Mouse (Mus musculus) frontal cortex, adult 2 months (tissue): ENCODE results near the gene Pon1. TPM values are rescaled to one million over a fixed set of nuclear protein-coding genes. Genes with fewer than 3 reads are reported as not detected.
"Not testable (repeated sequence)": the region's sequence is repeated elsewhere in the genome, so short reads cannot be mapped to it uniquely, and the experiment has no call there.

Source experiments
- DNase-seq, 2 experiments: peaks; one replicate each; pipeline ENCODE4 v3.0.0; 2022; ENCODE audit warnings: low spot score in 1 of 2; ENCODE audit errors: extremely low spot score in 1 of 2
- polyA plus RNA-seq: library from polyadenylated mRNA; depleted of rRNA; stranded (reverse); fragments of >200 nt; gene quantifications from 2 replicates; pipeline ENCODE4 v1.2.3, GENCODE M21; 2012; rRNA removed

Pon1 gene
- 0.71 TPM in 1 of 2 replicates, not detected in the other for polyA plus RNA-seq

DNA sequence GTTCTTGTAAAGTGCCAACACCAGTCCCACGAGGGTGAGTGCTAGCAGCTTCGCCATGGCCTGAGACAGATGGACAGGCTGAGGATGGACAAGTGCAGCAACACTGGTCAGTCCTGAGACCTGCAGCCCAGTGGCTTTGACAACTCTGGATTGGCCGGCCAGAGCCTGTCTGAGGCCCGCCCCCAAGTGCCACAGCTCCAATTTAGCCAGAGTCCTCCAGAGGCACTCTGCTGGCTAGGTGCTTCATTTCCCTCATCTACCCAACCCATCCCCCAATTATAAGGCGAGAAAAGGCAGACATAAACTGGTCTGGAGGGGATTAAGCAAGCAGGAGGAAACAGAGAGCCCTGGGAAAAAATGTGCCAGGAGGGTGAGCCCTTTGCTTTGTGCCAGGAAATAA, at the start of gene Pon1:
TSS of gene Pon1 (minus strand) at position 254 of the 400 bp plus-strand sequence.
- no peak for DNase-seq

DNA sequence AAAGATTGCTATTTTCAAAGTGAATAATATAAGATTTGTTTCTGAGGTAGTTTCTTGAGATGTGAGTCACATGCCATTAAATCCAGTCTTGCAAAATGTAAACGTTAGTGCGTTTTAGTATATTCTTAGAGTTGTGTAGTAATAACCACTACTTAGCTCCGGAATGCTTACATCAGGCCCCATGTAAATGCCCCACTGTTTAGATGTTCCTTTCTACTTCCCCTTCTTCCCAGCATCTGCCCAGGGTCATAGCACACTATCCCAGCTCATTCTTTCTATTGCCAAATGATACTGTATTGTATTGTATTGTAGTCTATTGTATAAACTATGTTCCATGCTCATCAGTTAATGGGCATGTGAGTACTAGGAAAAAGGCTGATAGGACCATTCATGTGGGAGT, 45.1 kb upstream of the Pon1 start:
- no peak for DNase-seq

DNA sequence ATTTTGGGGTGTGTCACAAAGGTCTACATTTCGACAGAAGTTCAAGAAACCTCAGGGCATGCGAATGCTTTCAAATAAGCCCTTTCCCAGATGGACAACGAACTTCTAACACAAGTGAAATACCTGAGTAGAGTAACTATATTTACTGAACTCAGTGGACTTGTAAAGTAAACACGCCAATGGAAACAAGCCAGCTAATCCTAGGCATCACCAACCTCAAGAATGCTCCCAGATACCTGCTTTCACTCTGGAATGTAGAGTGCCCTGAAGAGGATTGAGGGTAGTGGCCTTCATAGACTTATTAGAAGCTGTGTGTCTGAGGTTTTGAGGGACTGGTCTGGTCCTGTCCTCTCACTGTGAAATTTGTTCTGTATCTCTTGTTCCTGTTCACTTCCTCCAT, 43.8 kb upstream of the Pon1 start:
- DNase-seq, result no peak

DNA sequence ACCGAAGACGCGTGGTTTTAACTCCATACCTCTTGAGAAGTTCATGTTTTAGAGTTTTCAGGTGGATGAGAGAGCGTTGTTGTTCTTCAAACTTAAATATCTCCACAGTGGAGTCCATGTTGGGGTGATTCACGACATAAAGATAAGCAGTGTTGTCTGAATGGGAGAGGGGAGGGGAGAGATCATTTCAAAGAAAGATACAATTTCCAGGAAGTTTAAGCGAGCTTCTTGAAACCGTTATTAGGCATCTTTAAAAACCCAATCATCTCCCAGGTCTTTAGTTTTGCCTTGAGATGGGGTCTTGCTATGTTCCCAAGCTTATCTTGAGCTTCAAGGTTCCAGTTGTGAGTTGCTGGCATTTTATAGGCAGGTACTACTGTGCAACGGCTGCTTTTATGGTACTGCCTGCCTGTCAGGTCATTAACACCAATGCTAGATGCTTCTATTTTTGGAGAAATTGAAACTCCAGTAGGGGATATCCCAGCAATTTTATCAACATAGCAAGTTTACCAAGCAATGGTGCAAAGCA, 43.2 kb upstream of the Pon1 start:
- no peak for DNase-seq

DNA sequence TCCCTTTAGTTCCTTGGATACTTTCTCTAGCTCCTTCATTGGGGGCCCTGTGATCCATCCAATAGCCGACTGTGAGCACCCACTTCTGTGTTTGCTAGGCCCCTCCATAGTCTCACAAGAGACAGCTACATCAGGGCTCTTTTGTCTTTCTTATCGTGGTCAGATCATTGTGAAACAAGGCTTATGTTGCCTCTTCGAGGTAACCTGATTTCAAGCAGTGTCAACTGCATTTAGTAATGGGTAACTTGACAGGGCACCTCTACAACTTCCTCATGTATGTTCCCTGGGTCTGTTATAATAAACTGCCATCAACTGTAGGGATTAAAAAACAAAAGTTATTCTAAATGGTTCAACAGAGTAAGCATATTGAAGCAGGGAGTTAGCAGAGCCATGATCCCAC, 40.8 kb upstream of the Pon1 start:
- DNase-seq, result no peak

DNA sequence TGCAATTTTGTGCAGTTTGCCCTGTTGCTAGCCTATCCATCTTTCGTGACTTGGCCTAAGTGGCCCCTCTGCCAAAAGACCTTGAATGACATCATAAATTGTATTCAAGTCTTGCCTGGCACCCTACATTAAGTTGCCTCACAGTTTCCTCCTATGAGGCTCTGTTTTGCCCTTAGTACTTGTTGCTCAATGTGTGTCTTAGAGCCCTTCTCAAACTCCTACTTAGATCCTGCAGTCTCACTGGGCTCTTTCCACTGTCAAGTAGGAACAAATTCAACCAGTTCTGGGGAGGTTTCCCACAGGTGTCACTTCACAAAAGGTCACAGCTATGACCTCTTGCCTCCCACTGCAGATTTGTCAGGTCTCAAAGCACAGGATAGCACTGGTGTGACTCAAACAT, 40.1 kb upstream of the Pon1 start:
- no peak for DNase-seq

DNA sequence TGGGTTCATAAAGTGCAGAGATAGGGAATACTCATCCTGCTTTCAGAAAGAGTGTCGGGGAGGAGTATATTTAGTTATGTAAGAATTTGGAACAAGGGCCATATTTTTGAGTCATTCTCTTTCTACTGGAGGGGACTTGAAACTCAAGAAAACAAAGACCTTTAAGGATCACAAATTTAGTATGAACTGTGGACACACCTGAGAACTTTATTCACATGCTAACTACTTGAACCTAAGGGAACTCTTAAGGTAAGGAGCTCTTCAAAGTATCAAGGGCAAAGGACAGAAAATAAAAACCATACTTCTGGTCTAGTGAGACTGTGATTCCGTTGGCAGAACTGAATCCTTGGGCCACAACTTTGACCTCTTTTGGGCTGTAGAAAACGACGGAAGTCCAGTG, 38.3 kb upstream of the Pon1 start:
- no peak for DNase-seq

DNA sequence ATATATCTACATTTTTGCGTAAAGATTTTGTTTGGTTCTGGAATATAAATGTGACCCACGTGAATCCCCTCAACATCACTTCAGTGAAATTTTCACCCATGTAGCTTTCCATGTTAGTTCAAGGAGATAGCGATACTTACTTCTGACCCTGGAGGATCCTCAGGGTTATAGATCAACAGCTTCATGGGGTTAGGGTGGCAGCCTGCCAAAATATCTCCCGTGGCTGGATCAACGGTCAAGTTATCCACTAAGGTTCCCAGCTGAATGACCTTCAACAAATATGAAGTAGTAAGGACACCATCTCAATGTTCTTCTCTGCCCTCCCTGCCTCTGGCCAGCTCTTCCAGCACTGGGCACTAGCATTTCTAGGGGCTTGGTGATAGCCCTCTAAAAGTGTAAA, 36.5 kb upstream of the Pon1 start:
- DNase-seq, result no peak

DNA sequence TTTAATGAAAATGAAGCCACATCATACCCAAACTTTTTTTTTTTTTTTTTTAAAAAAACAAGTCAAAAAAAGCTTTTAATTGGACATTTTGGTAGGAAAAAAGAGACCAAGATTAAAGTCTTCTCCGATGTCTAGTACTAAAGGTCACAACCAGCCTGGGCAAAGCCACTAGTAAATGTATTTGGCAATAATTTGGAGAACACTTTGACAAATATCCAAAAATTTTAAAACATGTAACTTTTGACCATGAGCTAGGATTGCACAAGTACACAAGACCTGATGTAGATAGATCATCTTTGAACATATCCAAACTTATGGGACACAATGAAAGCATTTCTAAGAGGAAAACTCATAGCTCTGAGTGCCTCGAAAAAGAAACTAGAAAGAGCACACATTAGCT, 29.8 kb upstream of the Pon1 start:
- DNase-seq, result not testable (repeated sequence)

DNA sequence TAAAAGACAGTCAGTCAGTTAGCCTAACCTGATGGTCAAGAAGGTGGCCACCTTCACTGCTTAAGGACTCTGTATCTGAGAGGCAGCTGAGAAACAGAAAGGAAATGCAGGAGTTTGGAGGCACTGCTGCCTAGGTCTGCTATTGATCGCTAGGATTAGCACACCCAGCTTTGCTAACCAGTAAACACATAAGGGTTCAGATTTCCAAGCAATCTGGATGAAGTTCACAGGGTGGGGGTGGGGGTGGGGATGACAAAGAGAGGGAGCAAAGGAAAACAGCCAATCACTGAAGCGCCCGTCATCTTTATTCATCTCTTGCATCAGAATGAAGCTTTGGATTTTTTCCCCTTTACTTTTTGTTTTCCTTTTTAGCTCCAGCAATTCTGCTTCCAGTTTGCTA, 28.3 kb upstream of the Pon1 start:
- no peak for DNase-seq

DNA sequence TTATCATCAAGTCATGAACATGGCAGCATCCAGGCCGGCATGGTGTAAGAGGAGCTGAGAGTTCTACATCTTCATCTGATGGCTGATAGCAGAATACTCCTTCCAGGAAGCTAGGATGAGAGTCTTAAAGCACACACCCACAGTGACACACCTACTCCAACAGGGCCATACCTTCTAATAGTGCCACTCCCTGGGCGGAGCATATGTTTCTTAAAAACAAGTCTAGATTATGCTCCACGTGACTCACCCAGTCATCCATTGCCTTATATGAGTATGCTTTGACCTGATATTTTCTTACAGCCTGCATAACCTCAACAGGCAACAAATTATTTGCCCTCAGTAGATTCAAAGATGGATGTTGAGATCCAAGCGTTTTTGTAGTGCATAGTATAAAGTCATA, 24.4 kb upstream of the Pon1 start:
- no peak for DNase-seq

DNA sequence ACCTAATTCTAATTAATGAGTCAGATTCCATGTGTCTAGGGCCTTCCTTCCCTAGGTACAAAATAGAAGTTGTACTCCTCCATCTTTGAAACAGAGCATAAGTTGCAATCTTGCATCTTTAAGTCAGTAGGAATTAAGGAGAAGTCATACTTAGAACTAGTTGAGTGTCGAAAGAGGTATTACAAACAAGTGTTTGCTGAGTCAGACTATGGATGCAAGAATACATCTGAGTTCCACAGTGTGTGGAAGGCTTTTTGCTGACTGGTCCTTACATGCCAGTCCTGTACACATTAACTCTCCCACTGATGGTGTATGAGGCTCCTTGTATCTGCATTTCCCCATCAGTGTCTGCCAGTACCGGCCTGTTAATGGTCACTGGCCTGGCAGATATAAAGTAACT, 14.1 kb upstream of the Pon1 start:
- DNase-seq, result no peak

DNA sequence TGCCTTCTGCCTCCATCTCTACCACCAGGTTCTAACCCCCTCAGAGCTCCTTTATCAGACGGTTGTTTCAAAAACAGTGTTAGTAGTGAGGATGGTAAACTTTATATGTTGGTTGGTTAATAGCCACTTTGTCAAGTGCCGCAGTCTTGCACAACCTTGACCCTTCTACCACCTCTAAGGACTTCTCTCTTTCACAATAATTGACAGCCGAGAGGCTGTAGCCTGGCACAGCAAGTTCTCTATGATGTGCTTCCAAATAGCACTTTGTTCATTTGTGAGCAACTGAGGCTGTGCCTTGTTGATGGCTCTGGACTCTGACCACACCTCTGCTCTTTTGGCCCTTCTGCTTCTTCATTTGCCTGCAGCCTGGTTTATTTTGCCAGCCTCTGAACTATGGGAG, 6.2 kb upstream of the Pon1 start:
- no peak for DNase-seq

DNA sequence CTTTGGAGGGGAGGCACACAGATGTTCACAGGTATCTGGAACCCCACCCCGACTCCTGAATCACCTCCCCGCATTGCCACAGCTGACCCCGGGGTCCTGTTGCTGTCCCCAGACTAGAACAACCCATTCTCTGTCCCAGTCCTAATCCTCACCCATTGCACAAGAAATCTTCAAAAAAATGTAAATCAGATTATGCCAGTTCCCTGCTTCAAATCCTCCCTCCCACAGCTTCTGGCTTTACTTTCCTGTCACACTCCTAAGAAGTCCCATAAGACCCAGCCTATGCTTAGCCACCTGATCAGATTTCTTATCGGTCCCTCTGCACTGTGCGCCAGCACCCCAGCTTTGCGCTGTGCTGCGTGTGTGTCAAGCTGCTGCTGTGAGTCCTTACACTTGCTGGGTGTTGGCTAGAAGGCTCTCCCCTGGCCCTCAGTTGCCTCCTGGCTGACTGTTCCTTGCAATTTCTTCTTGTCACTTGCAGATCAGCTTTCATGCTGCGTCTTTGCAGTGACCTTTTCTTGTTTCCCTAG, 5.7 kb upstream of the Pon1 start:
- DNase-seq, result no peak

DNA sequence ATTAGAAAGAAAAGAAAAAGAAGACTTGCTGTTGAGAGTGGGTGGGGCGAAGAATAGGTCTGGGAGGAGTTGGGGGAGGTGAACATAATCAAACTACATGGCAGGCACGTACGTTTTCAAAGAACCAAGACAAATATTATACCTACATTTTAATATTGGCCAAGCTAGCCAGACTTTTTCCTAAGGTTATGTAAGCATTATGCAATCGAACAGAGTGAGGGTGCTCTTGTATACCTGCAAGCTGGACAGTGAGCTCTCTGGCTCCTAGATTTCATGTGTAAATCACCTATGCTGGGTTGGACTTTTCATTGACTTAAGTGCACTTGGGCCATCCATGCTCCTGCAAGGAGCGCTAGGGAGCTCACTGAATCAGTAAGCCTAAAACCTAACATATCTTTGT, 4.8 kb upstream of the Pon1 start:
- DNase-seq, result no peak

DNA sequence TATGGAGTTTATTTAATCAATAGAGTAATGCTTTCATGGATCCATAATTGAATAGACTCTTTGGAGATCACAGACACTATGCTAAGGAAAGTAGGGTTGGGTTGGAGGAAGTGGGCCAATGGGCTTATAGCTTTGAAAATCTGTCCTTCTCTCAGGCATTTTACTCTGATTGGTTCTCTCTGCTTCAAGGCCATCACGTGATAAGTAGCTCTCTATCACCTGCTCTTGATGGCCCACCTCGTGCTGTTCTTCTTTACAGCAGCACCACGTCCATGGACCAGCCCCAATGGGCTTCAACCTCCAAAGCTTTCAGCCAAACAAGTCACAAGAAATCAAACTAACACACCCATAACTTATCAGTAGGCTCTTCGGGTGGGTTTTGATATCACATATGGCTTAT, 3.0 kb downstream of the Pon1 start:
- no peak for DNase-seq

DNA sequence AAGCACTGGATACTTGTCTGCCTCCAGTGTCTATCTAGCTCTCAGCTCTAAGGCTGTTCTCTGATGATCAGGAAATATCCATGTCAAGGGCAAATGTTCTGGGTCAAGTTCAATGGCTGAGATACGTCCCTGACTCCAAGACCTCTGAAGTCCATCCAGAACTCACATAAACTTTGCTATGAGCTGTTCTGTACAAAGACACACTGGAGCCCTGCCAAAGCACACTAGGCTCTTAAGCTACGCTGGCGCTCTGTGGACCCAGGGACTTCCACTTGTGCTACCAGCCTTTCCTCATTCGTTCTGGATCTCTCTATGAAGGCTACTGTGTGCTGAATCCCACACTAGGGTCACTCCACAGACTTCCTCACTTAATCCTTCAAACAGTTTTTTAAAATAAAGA, 4.2 kb downstream of the Pon1 start:
- no peak for DNase-seq

DNA sequence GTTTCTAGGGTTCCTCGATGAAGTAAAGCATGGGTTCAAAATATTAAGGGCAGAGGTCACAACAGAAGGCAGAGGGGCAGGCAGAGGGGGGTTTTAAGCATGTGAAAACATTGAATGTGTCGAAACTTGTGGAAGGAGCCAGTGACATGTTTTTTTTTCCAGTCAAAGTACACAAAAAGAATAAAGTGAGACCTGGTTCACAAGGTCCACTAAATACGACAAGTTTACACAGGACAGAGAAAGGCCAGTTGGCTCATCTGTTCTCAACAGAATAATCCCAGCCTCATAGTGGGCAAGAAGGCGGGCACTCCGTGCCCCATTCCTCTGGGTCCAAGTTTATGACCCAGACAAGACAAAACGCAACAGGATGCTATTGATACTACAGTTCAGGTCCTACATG, 4.8 kb downstream of the Pon1 start:
- no peak for DNase-seq

DNA sequence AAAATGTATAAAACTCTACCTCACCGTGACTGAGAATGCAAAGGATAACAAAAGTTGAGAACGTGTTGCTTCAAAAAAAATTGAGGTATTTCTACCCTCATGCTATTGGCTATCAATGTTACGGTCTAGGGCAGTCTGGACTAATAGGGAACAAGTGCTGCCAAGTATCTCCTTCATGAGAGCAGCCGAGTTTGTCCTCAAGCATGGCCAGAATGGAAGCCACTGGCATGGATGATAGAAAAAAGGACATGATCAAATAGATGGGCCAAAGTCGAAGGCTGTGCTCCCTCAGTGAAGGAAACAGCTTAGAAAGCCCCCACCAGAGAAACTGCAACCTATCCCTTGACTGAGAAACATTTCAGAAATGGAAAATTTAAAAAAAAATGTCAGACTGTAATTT, 5.7 kb downstream of the Pon1 start:
- no peak for DNase-seq

DNA sequence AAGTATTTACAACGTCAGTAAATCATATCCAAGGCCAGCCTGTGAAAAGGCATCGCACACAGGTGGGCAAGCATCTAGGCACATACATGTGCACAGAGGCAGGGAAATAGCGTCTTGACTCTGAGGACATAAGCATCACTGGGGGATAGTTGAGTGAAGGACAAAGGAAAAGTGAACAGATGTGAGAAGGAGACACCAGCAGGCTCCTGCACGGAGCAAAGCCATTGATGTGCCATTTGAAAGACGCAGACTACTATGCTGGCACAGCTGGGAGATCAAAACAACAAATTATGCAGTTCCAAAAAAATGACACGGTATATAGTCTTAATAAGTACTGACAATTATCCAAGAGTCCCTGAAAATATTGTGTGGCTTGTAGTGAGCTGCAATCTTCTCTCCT, 6.2 kb downstream of the Pon1 start:
- DNase-seq, result no peak

DNA sequence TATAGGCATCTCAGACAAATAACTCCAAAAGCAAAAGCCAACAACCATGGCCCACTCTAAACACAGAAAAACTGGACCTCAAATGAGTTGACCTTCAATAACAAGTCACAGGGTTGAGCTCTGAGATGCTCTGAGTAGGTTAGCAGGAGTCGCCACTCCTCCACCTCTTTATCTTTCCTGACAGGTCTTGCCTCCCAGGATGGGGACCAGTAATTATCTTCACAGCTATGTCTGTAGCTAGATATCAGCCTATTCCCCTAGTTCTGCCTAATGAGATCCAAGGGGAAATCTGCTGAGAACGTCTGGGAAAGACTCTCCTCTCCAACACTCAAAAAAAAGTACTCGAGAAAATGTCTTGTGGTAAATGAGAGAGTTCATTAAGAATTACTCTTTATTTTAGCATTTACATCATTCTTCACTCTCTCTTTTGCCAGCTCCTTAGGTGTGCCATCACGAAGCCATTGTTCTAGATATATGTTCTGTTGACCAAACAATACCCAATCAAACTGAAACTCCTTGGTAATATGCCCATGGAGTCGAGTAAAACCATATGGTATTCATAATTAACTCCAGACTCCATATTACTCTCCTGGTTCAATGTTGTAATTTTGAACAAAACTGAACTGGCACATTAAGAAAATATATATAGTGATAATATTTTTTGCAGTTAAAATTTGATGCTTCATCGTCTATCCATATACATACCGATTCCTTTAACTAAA, 7.4 kb downstream of the Pon1 start:
- no peak for DNase-seq

DNA sequence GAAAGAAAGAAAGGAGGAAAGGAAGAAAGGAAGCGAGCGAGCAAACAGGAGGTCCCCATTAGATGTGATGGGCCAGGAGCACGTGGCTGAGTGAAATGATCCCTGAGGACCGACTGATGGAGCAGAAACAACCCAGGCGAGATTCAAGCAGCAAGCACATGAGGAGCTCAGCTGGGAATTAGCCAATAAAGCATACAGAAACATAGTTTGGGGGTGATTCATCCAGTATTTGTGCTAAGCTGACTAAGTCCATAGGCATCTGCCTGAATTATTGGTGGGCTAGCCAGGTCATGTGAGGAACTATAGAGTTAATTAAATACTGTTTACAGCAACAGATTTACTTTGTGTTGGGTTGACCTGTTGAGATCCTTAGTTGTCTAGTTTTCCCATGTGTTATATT, 13.1 kb downstream of the Pon1 start:
- DNase-seq, result no peak

DNA sequence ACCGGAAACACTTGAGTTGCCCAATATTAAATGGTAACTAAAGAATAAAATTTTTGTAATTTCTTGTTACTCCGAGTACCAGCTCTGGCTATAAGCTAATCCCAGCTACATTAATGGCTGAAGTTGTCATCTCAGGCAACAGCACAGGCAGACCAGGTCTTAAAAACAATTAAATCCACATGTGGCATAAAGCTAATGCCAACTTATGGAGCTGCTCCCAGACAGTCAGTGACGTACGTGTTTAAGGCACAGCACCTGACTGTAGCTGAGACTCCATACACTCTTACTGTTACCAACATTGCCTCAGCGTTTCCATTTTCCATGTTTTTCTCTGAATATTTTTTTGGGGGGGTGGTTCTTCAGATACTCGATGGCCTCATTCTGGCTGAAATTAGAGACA, 14.6 kb downstream of the Pon1 start:
- DNase-seq, result no peak
